Mouse (Mus musculus): Measurements from ENCODE around the gene Mpzl2. TPM values are rescaled to one million over a fixed set of nuclear protein-coding genes. Genes with fewer than 3 reads are reported as not detected.

Mpzl2 gene
- total RNA-seq (2023), result not detected

GRCm38 (mm10) chr9:45039499-45039898, at the start of gene Mpzl2:
TSS of gene Mpzl2 (plus strand) at chr9:45039799.

DNA sequence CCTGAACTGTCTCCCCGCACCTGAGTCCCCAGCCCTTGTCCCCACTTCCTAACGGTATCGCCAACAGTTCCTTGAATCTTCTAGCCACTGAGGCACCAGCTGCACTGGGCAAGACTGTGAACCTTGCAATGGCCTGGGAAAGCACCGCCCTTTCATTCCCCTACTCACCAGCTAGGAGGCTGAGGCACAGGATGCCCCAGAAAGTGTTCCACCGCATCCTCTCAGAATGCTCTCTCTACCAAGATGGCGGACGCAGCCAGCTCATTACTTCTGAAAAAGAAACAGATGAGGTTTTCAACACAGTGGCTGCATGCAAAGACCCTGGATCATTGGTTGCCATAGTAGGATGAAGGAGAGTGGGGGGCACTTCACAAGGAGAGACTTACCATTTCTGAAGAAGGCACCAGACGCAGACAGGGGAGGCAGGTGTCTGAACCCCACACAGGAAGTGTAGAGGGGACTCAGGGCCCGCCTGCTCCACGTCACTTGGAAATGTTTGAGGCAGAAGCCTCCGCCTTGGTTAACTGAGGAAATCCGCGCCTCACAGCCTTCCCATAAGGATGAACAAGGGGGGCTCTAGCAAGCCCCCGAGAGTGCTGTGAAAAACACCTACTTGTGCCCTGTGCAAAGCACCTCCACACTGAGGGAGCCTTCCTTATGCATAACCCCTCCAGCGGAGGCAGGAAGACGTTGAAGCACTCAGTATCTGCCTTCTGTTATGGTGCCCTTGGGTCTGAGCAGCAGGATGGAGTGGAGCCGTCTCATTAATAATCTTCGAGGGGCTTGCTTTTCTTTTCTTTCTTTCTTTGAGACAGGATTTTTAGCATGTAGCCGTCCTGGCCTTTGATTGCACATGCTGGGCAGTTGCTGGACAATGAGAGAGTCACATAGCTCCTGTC, 30.2 kb upstream of the Mpzl2 start, which contains the start of gene Cd3e:
Gene Cd3e (minus strand): TSS at position 448 of the 899 bp plus-strand sequence.

GRCm38 (mm10) chr9:45055082-45055713, 15.6 kb downstream of the Mpzl2 start, which contains the start of gene Mpzl3:
TSS of gene Mpzl3 (plus strand) at chr9:45055186.

DNA sequence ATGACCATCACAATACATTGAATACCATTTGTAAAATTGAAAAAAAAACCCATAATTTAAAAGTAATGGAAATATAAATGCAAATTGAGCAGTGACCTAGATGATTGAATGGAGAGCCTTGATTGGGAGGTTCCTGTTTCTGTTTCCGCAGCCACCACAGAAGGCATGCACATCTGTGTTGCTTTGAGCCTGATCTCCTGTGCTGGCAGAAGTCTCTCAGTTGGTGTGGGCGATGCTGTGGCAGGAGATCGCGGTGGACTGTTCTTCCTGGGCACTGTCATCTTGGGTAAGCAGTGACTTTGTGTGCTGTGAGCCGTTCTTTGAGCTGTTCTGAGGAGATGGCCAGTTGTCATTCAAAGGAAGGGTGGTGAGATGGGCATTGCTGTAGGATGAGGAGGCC, 39.4 kb downstream of the Mpzl2 start, which contains the start of gene Jaml:
Gene Jaml (plus strand): TSS at position 173 of the 400 bp plus-strand sequence.

Other genes with a start within 250 kb of the Mpzl2 start
- gene Tmem25, start 240.5 kb upstream of the Mpzl2 start, total RNA-seq (2023), result under 1 TPM; 0.18 to 0.71 TPM
- under 1 TPM; 0.64 to 0.81 TPM for gene Ttc36, start 236.7 kb upstream of the Mpzl2 start, total RNA-seq (2023)
- gene Kmt2a, start 158.5 kb upstream of the Mpzl2 start, total RNA-seq (2023), result 10 to 100 TPM; 38.1 to 46.8 TPM
- 100 to 1,000 TPM; 161 to 170 TPM for gene Atp5l, start 119.1 kb upstream of the Mpzl2 start, total RNA-seq (2023)
- gene Ube4a, start 74.2 kb upstream of the Mpzl2 start, total RNA-seq (2023), result 10 to 100 TPM; 69.0 to 81.5 TPM
- gene Cd3g, start 59.4 kb upstream of the Mpzl2 start, total RNA-seq (2023), result 1 to 10 TPM in 1 of 2 experiments, under 1 TPM in 1; 0.81 to 1.1 TPM
- 100 to 1,000 TPM; 108 to 125 TPM for gene Cd3d, start 58.0 kb upstream of the Mpzl2 start, total RNA-seq (2023)
- 1 to 10 TPM in 1 of 2 experiments, under 1 TPM in 1; 0.86 to 1.1 TPM for gene Cd3e, start 30.2 kb upstream of the Mpzl2 start, total RNA-seq (2023)
- gene Mpzl3, start 15.4 kb downstream of the Mpzl2 start, total RNA-seq (2023), result 10 to 100 TPM in 1 of 2 experiments, 1 to 10 TPM in 1; 8.5 to 11.9 TPM
- 100 to 1,000 TPM in 1 of 2 experiments, 10 to 100 TPM in 1; 97.6 to 103 TPM for gene Jaml, start 39.4 kb downstream of the Mpzl2 start, total RNA-seq (2023)
- 1 to 10 TPM in 1 of 2 experiments, under 1 TPM in 1; 0.72 to 1.4 TPM for gene Scn2b, start 78.0 kb downstream of the Mpzl2 start, total RNA-seq (2023)
- gene Scn4b, start 98.6 kb downstream of the Mpzl2 start, total RNA-seq (2023), result under 1 TPM in 1 of 2 experiments, not detected in 1; 0.26 TPM
- not detected for gene BC049352, start 142.2 kb downstream of the Mpzl2 start, total RNA-seq (2023)
- gene Tmprss4, start 164.3 kb downstream of the Mpzl2 start, total RNA-seq (2023), result not detected
- 10 to 100 TPM; 54.8 to 69.1 TPM for gene Il10ra, start 229.3 kb downstream of the Mpzl2 start, total RNA-seq (2023)